Mouse (Mus musculus) kidney, embryonic 15.5 days (tissue): Measurements from ENCODE around the gene Elp5. TPM values are rescaled to one million over a fixed set of nuclear protein-coding genes. Genes with fewer than 3 reads are reported as not detected.
"Not testable (repeated sequence)": the region's sequence is repeated elsewhere in the genome, so short reads cannot be mapped to it uniquely, and the experiment has no call there.

Source experiments
- ATAC-seq: fragments of 200-750 bp; cut with Nextera tagmentation; replicated peaks from 2 replicates; pipeline ENCODE4 v1.8.0; 2017; ENCODE audit warnings: moderate TSS enrichment; ENCODE audit not compliant: low FRiP score
- H3K27ac ChIP-seq: fragments of 300-500 bp; sonication (generic); 2 replicates; pipeline ENCODE4 v1.5.1; 2015; ENCODE audit warnings: mild to moderate bottlenecking, inconsistent platforms
- H3K27me3 ChIP-seq: fragments of 300-500 bp; sonication (generic); 2 replicates; pipeline ENCODE4 v1.6.1; 2015; ENCODE audit warnings: inconsistent platforms
- H3K36me3 ChIP-seq: fragments of 300-500 bp; sonication (generic); 2 replicates; pipeline ENCODE4 v1.6.1; 2015; ENCODE audit warnings: inconsistent platforms
- H3K4me1 ChIP-seq: fragments of 300-500 bp; sonication (generic); 2 replicates; pipeline ENCODE4 v1.6.1; 2015; ENCODE audit warnings: inconsistent platforms
- H3K4me2 ChIP-seq: fragments of 300-500 bp; sonication (generic); 2 replicates; pipeline ENCODE4 v1.6.1; 2015; ENCODE audit warnings: moderate library complexity, mild to moderate bottlenecking, inconsistent platforms
- H3K4me3 ChIP-seq: fragments of 300-500 bp; sonication (generic); replicated peaks from 2 replicates; pipeline ENCODE4 v1.5.1; 2015; ENCODE audit warnings: mild to moderate bottlenecking, inconsistent platforms
- H3K9ac ChIP-seq: fragments of 300-500 bp; sonication (generic); 2 replicates; pipeline ENCODE4 v1.6.1; 2015; ENCODE audit warnings: mild to moderate bottlenecking, inconsistent platforms
- H3K9me3 ChIP-seq: fragments of 300-500 bp; sonication (generic); replicated peaks from 2 replicates; pipeline ENCODE4 v1.6.1; 2016; ENCODE audit warnings: inconsistent platforms
- WGBS: fragments of 180-500 bp; shearing (Covaris S2); methylation state at CpG from one replicate; pipeline ENCODE4 v1.1.7; 2015; ENCODE audit warnings: mixed read lengths; 5-methylcytosine and 5-hydroxymethylcytosine counted together
- polyA plus RNA-seq: library from polyadenylated mRNA; unstranded; fragments of >200 nt; fragmentation: Nextera tagmentation; extraction: Ambion mirVana; gene quantifications from 2 replicates; pipeline ENCODE4 v1.2.1, GENCODE M21; 2015

Elp5 gene
- polyA plus RNA-seq, 1 experiment from 2014 or later: 116 TPM

DNA sequence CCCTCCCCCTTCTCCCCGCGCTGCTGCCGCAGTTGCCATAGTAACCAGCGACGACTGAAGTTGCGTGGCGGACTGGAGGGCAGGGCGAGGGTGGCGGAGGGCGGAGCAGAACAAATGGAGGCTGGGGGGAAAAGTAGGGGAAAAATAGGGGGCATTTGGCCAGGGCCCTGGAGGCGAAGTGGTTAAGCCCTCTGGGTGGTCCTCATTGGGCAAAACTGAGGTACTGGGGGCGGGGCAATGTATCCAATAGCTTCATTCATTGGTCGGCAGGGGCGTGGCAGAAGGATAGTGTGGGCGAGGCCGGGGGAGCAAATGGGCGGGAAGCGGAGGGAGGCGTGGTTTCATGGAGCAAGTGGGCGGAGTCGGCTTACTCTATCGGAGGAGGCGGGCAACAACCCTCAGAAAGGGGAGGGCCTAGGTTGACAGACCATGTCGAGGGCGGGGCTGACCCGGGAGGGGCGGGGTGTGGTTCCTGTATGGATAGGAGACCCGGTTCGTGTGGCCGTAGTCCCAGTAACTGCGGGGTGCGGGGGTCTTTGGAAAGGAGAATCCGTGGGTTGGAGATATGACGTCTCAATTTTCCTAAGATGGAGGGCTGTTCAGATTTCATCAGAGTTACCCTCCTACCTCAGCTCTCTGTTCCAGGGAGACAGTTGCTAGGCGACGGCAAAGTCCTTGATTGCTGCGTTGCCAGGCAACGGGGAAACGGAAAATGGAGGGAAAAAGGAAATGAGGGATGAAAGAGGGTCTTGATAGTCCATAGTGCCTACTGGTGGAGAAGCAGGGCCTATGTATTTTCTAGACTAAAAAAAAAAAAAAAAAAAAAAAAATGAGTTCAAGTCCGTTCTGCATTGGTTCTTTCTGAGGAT is 39.2 kb upstream of the Elp5 start:
- H3K27ac ChIP-seq: peak overlapping the region; percentile 92
- peak overlapping the region; percentile 33; the same call in 1 of the 2 replicates for H3K9ac ChIP-seq
- no peaks in the 10 kb centered on the region for H3K36me3 ChIP-seq
- H3K4me3 ChIP-seq: peak overlapping the region; percentile 69
- H3K9me3 ChIP-seq: no peaks in the 10 kb centered on the region
- WGBS: 2% methylated on average over 40 of the region's 40 CpGs
- peaks cover 84% of the 10 kb centered on the region for H3K4me1 ChIP-seq
- ATAC-seq: peak; percentile 65
- H3K27me3 ChIP-seq: no peaks in the 10 kb centered on the region
- peak overlapping the region; percentile 91 for H3K4me2 ChIP-seq

GRCm38 (mm10) chr11:70020731-70021263 is 38.5 kb upstream of the Elp5 start:
- Histone ChIP-seq H3K9ac (peak overlapping the region; percentile 33; the same call in 1 of the 2 replicates), H3K4me2 (peak overlapping the region; percentile 91), H3K4me3 (peak overlapping the region; percentile 69), H3K27me3 (no peaks in the 10 kb centered on the region), H3K27ac (peak overlapping the region; percentile 92), H3K36me3 (no peaks in the 10 kb centered on the region), H3K9me3 (no peaks in the 10 kb centered on the region), H3K4me1 (peaks cover 77% of the 10 kb centered on the region)
- under 1% methylated on average over 8 of the region's 8 CpGs for WGBS
- peak; percentile 86 for ATAC-seq

DNA sequence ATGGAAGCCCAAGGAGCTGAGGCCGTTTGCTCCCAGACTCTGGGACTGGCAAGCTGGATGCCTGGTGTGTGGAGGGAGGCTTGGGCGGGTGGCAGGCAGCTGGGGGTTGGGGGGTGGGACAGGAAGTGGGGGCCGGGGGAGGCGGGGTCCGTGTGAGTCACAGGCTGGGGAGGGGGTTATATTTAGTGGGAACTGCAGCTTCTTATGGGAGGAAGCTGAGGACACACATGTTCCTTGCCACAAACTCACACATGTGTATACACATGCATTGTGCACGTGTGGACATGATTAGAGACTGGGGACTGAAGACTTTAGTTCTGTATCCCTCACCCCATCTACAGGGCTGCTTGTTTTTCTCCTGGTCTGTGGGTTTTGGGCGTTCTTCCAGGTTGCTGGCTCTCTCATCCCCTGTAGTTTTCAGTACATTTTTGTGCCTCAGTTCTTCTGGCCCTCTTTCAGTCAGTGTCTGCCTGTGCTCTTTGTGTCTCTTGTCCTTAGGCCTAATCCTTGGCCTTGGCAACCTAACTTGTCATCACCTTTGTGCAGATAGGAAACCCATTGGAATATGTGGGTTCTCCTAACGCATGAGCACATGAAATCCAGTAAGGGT is 37.8 kb upstream of the Elp5 start:
- 19% methylated on average over 8 of the region's 8 CpGs for WGBS

DNA sequence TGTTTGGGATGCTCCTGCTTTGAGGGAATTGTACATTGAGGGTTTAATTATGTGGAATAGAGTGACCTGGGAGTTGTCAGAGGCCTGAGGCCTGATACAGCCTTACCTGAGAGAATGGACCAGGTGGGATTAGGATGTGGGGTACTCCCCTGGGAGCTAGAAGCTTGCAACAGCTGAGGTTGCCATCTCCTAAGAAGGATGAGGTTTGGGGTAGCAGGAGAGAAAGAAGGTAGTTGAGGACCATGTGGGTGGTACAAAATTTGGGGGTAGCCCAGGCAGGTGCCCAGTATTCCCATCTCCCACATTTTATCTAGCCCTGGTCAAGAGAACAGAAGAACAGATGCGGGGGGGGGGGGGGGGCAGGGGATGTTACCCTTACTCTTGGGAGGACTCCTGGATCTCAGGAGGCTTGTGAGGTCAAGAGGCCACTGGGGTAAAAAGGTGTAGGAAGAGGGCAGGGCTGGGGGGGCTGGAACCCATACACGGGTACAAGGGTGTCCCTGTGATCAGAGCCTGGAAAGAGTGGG is 37.2 kb upstream of the Elp5 start:
- peak overlapping the region; percentile 69 for H3K4me3 ChIP-seq
- H3K4me1 ChIP-seq: peaks cover 82% of the 10 kb centered on the region
- H3K4me2 ChIP-seq: peak overlapping the region; percentile 91
- H3K27me3 ChIP-seq: no peaks in the 10 kb centered on the region
- H3K36me3 ChIP-seq: no peaks in the 10 kb centered on the region
- H3K27ac ChIP-seq: peak overlapping the region; percentile 92
- WGBS: 20% methylated on average over 2 of the region's 2 CpGs
- no peaks in the 10 kb centered on the region for H3K9me3 ChIP-seq
- peak overlapping the region; percentile 85; the same call in 1 of the 2 replicates for H3K9ac ChIP-seq
- ATAC-seq: no peak

More for the DNA sequence above, 37.8 kb upstream of the Elp5 start:
- peaks cover 78% of the 10 kb centered on the region for H3K4me1 ChIP-seq
- no peak for ATAC-seq
- H3K27me3 ChIP-seq: no peaks in the 10 kb centered on the region
- H3K4me3 ChIP-seq: peak overlapping the region; percentile 69
- H3K4me2 ChIP-seq: peak overlapping the region; percentile 91
- H3K9ac ChIP-seq: peak overlapping the region; percentile 85; the same call in 1 of the 2 replicates
- no peaks in the 10 kb centered on the region for H3K36me3 ChIP-seq
- peak overlapping the region; percentile 92 for H3K27ac ChIP-seq
- H3K9me3 ChIP-seq: no peaks in the 10 kb centered on the region

DNA sequence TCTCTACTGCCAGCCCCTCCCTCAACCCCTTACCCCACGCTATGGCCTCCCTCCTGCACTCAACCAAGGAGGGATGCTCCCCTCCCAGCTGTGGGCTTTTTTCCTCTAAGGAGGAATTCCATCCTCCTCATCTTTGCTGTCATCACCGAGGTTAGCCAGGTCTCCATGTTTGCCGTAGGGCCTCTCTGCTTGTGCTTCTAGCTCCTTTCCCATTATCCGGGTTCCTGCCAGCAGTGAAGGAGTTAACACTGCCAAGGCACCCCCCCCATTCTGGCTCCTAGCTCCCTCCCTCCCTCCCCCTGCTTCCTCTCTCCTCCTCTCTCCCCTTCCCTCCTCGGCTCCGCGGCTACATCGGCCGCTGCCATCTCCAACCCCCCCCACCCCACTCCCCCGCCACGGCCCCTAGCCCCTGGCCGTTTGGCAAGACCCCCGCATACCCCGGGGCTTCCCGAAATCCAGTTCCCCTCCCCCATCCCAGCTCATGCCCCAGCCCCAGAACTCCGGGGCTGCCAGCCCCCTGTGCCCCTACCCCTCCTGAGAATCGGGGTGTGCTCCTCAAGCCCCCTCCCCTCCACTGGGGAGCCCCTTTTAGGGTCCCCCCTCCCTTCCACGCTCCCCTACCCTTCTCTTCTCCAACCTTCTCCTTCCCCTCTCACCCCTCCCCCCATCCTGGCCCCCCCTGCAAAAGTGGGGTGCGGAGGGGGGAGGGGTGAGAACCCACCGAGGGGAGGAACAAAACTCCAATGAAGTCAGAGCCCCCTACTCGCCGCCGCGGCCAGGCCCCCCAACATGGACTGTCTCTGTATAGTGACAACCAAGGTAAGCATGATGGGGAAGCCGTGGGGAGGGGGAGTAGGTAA is 36.0 kb upstream of the Elp5 start:
- peak overlapping the region; percentile 85 for H3K9ac ChIP-seq
- H3K27me3 ChIP-seq: no peaks in the 10 kb centered on the region
- H3K27ac ChIP-seq: peak overlapping the region; percentile 92
- 2% methylated on average over 24 of the region's 25 CpGs for WGBS
- ATAC-seq: no peak
- peak overlapping the region; percentile 91 for H3K4me2 ChIP-seq
- H3K9me3 ChIP-seq: no peaks in the 10 kb centered on the region
- H3K4me3 ChIP-seq: peak overlapping the region; percentile 69
- peaks cover 80% of the 10 kb centered on the region for H3K4me1 ChIP-seq
- peaks cover 7% of the 10 kb centered on the region for H3K36me3 ChIP-seq

GRCm38 (mm10) chr11:70017199-70017767 is 35.0 kb upstream of the Elp5 start:
- Histone ChIP-seq H3K9ac (peak overlapping the region; percentile 24; the same call in 1 of the 2 replicates), H3K27me3 (no peaks in the 10 kb centered on the region)
- ATAC-seq: no peak

GRCm38 (mm10) chr11:70016669-70017068 is 34.4 kb upstream of the Elp5 start, which contains the start of gene Dlg4:
Gene Dlg4, plus strand, starts transcription at chr11:70016942.
- Histone ChIP-seq H3K27ac (peak within 1 kb of the TSS; percentile 92), H3K27me3 (no peaks in the 10 kb centered on the region), H3K9ac (peak within 1 kb of the TSS; percentile 24; the same call in 1 of the 2 replicates), H3K4me3 (peak within 1 kb of the TSS; percentile 69), H3K9me3 (no peaks in the 10 kb centered on the region), H3K36me3 (peaks cover 24% of the 10 kb centered on the region), H3K4me1 (peaks cover 70% of the 10 kb centered on the region), H3K4me2 (peak within 1 kb of the TSS; percentile 91)
- 68% methylated on average over 3 of the region's 3 CpGs for WGBS
- ATAC-seq: no peak

More at GRCm38 (mm10) chr11:70017199-70017767, 35.0 kb upstream of the Elp5 start:
- H3K4me2 ChIP-seq: peak overlapping the region; percentile 91
- H3K4me3 ChIP-seq: peak overlapping the region; percentile 69
- H3K27ac ChIP-seq: peak overlapping the region; percentile 92
- no peaks in the 10 kb centered on the region for H3K9me3 ChIP-seq
- 45% methylated on average over 7 of the region's 7 CpGs for WGBS
- peaks cover 18% of the 10 kb centered on the region for H3K36me3 ChIP-seq
- H3K4me1 ChIP-seq: peaks cover 75% of the 10 kb centered on the region

DNA sequence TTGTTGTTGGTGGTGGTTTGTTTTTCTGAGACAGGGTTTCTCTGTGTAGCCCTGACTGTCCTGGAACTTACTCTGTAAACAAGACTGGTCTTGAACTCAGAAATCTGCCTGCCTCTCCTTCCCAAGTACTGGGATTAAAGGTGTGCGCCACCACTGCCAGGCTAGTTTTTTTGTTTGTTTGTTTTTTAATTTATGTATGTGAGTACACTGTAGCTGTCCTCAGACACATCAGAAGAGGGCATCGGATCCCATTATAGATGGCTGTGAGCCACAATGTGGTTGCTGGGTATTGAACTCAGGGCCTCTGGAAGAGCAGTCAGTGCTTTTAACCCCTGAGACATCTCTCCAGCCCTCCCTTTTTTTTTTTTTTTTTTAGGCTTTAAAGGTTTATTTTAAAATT is 33.9 kb upstream of the Elp5 start:
- H3K27ac ChIP-seq, H3K27me3 ChIP-seq, H3K9ac ChIP-seq, H3K9me3 ChIP-seq, H3K4me2 ChIP-seq, H3K4me3 ChIP-seq, ATAC-seq: not testable (repeated sequence)
- WGBS: 83% methylated on average over 2 of the region's 2 CpGs
- H3K4me1 ChIP-seq: peaks cover 65% of the 10 kb centered on the region
- peaks cover 29% of the 10 kb centered on the region for H3K36me3 ChIP-seq

DNA sequence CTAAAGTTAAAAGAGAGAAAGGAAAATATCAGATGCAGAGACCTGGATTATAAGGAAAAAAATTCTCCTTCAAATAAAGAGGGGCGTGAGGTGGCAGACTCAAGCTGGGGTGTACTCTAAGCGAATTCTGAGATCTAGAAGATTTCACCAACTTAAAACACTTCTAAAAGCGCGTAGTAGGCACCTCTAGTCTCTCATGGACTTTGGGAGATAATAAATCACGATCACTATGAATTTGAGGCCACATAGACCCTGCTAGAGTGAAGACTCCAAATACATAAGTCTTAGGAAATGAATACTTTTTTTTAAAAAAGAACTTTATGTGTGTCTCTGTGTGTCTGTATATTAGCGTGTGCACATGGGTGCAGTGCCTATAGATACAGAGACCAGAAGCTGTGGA is 33.4 kb upstream of the Elp5 start:
- 67% methylated on average over 6 of the region's 6 CpGs for WGBS
- Histone ChIP-seq H3K4me1 (peaks cover 62% of the 10 kb centered on the region), H3K9ac (0 out of 2 replicates have a peak overlapping the region, but pooled peaks have one; percentile 79), H3K27me3 (no peaks in the 10 kb centered on the region), H3K27ac (peak overlapping the region; percentile 82; the same call in 1 of the 2 replicates), H3K9me3 (no peaks in the 10 kb centered on the region), H3K4me2 (peak overlapping the region; percentile 91), H3K36me3 (peaks cover 34% of the 10 kb centered on the region), H3K4me3 (peak overlapping the region; percentile 65)
- no peak for ATAC-seq

GRCm38 (mm10) chr11:70014880-70015558 is 32.7 kb upstream of the Elp5 start, which contains the start of gene Acadvl:
Gene Acadvl, minus strand, starts transcription at chr11:70015411.
- WGBS: under 1% methylated on average over 35 of the region's 35 CpGs
- Histone ChIP-seq H3K27ac (peak within 1 kb of the TSS; percentile 82), H3K4me2 (peak within 1 kb of the TSS; percentile 91), H3K9ac (peak within 1 kb of the TSS; percentile 79), H3K4me1 (peaks cover 55% of the 10 kb centered on the region), H3K4me3 (peak within 1 kb of the TSS; percentile 65), H3K9me3 (no peaks in the 10 kb centered on the region), H3K36me3 (peaks cover 41% of the 10 kb centered on the region), H3K27me3 (no peaks in the 10 kb centered on the region)
- peak; percentile 85 for ATAC-seq
